Comparison of ENCODE assay signal across 10 mouse cellular contexts in genomic region chr9:41078198-41078597, GRCm38 (mm10).
DNase-seq lines count a peak whose midpoint lies in the region; ATAC-seq and TF ChIP-seq lines count a peak whose summit lies in the region.
"Had no signal": no experiment of that assay in that cellular context is flagged by ENCODE, and none has a peak within 500 bp of the region (broad histone marks: within the 10 kb centered on the region; RNA-seq: fewer than 3 reads in every experiment).

No protein-coding gene starts in this region.

- peaks cover 80% of the 10 kb centered on the region for H3K36me3 ChIP-seq in megakaryocyte, embryonic 14.5 days (replicated peaks; ENCODE audit: low read length)
- no peaks in the 10 kb centered on the region for H3K36me3 ChIP-seq in hindbrain, postnatal 0 days (ENCODE audit: insufficient read depth, low read length)
- no peaks in the 10 kb centered on the region for H3K36me3 ChIP-seq in neural tube, embryonic 14.5 days (ENCODE audit: control insufficient read depth, insufficient read depth, low read length)
- H3K36me3 ChIP-seq: lung, embryonic 15.5 days had no signal

- H3K9ac ChIP-seq in hindbrain, postnatal 0 days (replicated peaks; ENCODE audit: low read length), result no peak overlapping the region
- no peak overlapping the region for H3K9ac ChIP-seq in neural tube, embryonic 14.5 days (replicated peaks; ENCODE audit: low read depth, low read length)
- H3K9ac ChIP-seq: lung, embryonic 15.5 days had no signal

- ATAC-seq in megakaryocyte, adult 5-6 weeks (ENCODE audit: poor library complexity, severe bottlenecking), result no peak
- ATAC-seq in common myeloid progenitor, adult 5-6 weeks (replicated peaks; ENCODE audit: low read depth, poor library complexity, severe bottlenecking), result 0 out of 2 replicates have a peak, but pooled peaks have one; percentile 15
- peak; percentile 28; the same call in 1 of the 2 replicates for ATAC-seq in hindbrain, postnatal 0 days
- ATAC-seq in neural tube, embryonic 14.5 days (ENCODE audit: low read depth), result peak; percentile 22; the same call in 1 of the 2 replicates

- 45% methylated on average over 4 of the region's 4 CpGs for WGBS in hindbrain, postnatal 0 days
- WGBS in neural tube, embryonic 14.5 days, result 33% methylated on average over 4 of the region's 4 CpGs

- no peak for TF ChIP-seq CTCF in hindbrain, postnatal 0 days (IDR thresholded peaks at IDR 0.05; ENCODE audit: low read depth)

- H3K4me3 ChIP-seq in megakaryocyte, embryonic 14.5 days (replicated peaks), result peak overlapping the region; percentile 20
- H3K4me3 ChIP-seq in hindbrain, postnatal 0 days (ENCODE audit: low read length), result no peak overlapping the region
- H3K4me3 ChIP-seq in neural tube, embryonic 14.5 days (ENCODE audit: low read depth, low read length), result no peak overlapping the region
- H3K4me3 ChIP-seq: lung, embryonic 15.5 days had no signal

- no peaks in the 10 kb centered on the region for H3K9me3 ChIP-seq in megakaryocyte, embryonic 14.5 days
- no peaks in the 10 kb centered on the region for H3K9me3 ChIP-seq in hindbrain, postnatal 0 days (ENCODE audit: low read length)
- H3K9me3 ChIP-seq in neural tube, embryonic 14.5 days (ENCODE audit: control insufficient read depth, low read length), result no peaks in the 10 kb centered on the region
- H3K9me3 ChIP-seq: lung, embryonic 15.5 days had no signal

- H3K4me1 ChIP-seq in megakaryocyte, embryonic 14.5 days, result peaks cover 96% of the 10 kb centered on the region
- peaks cover 4% of the 10 kb centered on the region; the same call in 1 of the 2 replicates for H3K4me1 ChIP-seq in hindbrain, postnatal 0 days (ENCODE audit: insufficient read depth, low read length)
- peaks cover 16% of the 10 kb centered on the region; the same call in 1 of the 2 replicates for H3K4me1 ChIP-seq in neural tube, embryonic 14.5 days (ENCODE audit: control insufficient read depth, insufficient read depth, low read length)
- H3K4me1 ChIP-seq: lung, embryonic 15.5 days had no signal

- H3K27me3 ChIP-seq in megakaryocyte, embryonic 14.5 days (replicated peaks), result no peaks in the 10 kb centered on the region
- H3K27me3 ChIP-seq in hindbrain, postnatal 0 days (ENCODE audit: insufficient read depth, low read length), result no peaks in the 10 kb centered on the region
- H3K27me3 ChIP-seq in neural tube, embryonic 14.5 days (ENCODE audit: control insufficient read depth, insufficient read depth, low read length), result no peaks in the 10 kb centered on the region
- H3K27me3 ChIP-seq: lung, embryonic 15.5 days had no signal

- DNase-seq in hindbrain, postnatal 0 days (ENCODE audit: low spot score), result peak; percentile 15
- DNase-seq in adrenal gland, postnatal 4 days (ENCODE audit: low spot score in 2 of 2), result no peak
- DNase-seq in adrenal gland, adult 8-10 months, result no peak
- DNase-seq: adrenal gland, postnatal 36 days; kidney, postnatal 10 days had no signal

- H3K27ac ChIP-seq in hindbrain, postnatal 0 days, result 0 out of 2 replicates have a peak overlapping the region, but pooled peaks have one; percentile 32
- H3K27ac ChIP-seq in neural tube, embryonic 14.5 days (ENCODE audit: low read depth, low read length), result peak overlapping the region; percentile 63
- H3K27ac ChIP-seq: lung, embryonic 15.5 days had no signal

- H3K4me2 ChIP-seq in hindbrain, postnatal 0 days (ENCODE audit: low read depth, low read length), result no peak overlapping the region
- H3K4me2 ChIP-seq in neural tube, embryonic 14.5 days (ENCODE audit: low read depth, low read length), result no peak overlapping the region
- H3K4me2 ChIP-seq: lung, embryonic 15.5 days had no signal
